Mouse (Mus musculus) gastrocnemius, postnatal 25 days (tissue): Measurements from ENCODE around the gene Sap30bp. TPM values are rescaled to one million over a fixed set of nuclear protein-coding genes. Genes with fewer than 3 reads are reported as not detected.

Experiments used
- DNase-seq: peaks from one replicate; pipeline ENCODE4 v3.0.0; 2022
- long read RNA-seq, 2 experiments: library from polyadenylated mRNA; stranded (forward); transcript quantifications; one replicate each; pipeline ENCODE4 v2.0.0; 2021
- total RNA-seq, 2 experiments: library from RNA; stranded (reverse); gene quantifications; 1 replicate in 1 of 2; 2 replicates in 1 of 2; pipeline ENCODE4 v1.2.3; 2021

The Sap30bp gene
- total RNA-seq: 10 to 100 TPM in 1 of 2 experiments, 1 to 10 TPM in 1; 9.4 to 14.5 TPM
- long read RNA-seq, experiment 1, transcript Sap30bp-203 (11 exons, 3,654 nt): major isoform, 7 of 12 reads
- long read RNA-seq, experiment 1, partial matches to known transcripts: 2 of 12 reads
- long read RNA-seq, experiment 1, other reads (novel, unspliced or antisense): 3 of 12 reads
- long read RNA-seq, experiment 2, transcript Sap30bp-203 (11 exons, 3,654 nt): major isoform, 6 of 11 reads
- long read RNA-seq, experiment 2, partial matches to known transcripts: 0 of 11 reads
- long read RNA-seq, experiment 2, other reads (novel, unspliced or antisense): 5 of 11 reads

DNA sequence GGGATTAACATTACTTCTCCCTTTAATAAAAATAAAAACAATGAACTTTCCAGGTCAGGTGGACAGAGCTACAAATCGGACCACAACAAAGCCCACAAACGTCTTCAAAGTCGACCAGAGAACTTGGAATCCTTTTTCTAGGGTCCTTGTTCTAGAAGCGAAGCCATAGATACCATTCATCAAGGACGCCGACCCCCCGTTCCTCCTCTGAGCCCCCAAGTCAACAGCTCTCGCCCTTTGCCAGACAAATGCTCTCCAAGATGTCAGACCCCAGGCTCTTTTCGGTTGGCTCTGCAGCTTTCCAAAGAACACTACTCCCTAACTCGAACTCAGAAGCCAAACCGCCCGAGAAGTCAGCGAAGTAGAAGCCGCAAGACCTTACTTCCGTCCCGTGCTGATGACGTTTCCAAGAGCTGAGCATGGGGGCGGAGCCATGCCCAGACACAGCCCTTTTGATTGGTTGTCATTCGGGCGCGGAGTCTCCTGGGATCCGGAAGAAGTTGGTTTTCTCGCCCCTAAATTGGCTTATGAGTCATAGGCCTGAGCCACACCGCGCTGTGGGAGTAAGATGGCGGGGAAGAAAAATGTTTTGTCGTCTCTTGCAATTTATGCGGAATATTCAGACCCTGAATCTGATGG lies at the start of gene Sap30bp, which contains the start of gene Recql5:
Gene Sap30bp (plus strand): TSS at position 175 of the 639 bp plus-strand sequence.
Gene Recql5 (minus strand): TSS at position 370 of the 639 bp plus-strand sequence.
- DNase-seq: peak; percentile 95

DNA sequence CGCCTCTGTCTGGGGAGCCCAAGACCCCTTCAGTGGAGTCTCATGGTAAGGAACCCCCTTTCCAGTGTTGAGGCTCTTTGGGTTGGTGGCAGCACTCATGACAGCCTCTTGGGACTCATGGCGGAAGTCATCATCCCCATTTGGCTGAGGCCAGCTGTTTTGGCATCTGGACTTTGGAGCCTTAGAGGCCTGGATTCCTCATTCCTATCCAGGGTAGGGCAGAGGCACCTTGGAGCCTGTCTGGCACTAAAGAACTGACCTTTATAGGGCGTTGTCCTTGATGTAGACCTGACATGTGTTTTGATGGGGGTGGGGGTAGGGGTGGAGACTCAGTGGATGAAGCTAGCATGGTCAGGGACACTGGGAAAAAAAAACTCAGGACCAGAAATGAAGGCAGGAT lies 48.7 kb upstream of the Sap30bp start:
- no peak for DNase-seq

DNA sequence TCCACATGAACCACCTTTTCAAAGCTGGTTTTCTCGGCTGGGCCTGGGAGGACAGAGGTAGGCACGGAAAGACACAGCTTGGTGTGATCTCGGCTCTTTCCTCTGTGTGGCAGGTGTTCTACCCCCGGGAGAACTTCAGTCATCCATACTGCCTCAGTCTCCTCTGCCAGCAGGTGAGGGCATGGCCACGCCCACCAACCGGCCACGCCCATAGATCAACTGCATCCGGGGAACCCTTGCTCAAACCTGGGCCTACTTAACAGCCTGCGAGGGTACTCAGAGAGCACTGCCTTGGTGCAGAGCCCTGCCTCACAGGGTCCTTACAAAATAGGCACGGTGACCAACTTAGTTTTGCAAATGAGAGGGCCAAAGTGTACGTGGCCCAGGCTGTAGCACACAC lies 47.8 kb upstream of the Sap30bp start:
- no peak for DNase-seq

DNA sequence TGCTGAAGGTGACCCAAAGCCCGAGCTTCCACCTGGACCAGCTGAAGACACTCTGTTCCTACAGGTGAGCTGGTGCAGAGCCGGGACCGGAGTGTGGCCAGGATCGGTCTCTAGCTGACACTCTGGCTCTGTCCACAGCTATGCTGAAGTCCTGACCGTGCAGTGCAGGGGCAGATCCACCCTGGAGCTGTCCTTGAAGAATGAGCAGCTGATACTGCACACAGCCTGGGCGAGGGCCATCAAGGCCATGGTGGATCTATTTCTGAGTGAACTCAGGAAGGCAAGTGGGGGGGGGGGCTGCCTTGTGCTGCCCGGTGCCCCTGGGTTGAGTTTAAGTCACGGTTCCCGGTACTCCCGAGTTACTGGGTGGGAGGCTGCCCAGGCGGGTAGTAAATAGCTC lies 46.6 kb upstream of the Sap30bp start:
- no peak for DNase-seq

DNA sequence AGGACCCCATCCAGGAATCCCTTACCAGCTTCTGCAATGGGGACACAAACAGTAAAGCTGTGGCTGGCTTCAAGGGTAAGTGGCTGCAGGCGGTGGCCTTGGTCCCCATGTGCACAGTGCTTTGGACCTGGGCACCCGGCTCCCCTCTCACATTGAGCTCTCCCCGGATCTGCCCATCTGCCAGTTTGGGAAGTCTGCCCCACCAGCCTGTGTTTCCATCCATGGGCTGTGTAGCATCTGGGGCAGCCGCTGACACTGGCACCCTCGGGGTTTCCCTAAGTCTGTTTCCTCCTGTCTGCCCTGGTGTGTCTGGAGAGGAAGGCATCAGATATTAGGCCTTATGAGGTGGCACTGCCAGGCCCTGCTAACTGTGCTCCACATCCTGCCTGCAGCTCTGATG lies 45.1 kb upstream of the Sap30bp start:
- DNase-seq: no peak

DNA sequence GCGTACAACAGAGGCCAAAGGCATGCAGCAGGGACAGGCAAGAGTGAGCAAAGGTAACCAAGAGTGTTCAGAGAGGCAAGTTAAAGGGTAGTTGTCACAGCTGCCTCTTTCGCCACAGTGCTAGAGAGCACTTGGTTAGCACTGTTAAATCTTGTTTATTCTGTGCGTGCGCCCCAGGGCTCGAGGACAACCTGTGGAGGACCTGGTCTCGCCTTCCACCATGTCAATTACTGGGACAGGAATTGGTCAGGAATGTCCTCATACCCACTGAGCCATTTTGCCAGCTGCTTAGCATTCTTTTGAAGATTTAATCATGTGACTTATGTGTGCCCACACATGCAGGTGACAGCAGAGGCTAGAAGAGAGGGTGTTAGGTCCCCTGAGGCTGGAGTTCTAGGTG lies 43.9 kb upstream of the Sap30bp start:
- no peak for DNase-seq

DNA sequence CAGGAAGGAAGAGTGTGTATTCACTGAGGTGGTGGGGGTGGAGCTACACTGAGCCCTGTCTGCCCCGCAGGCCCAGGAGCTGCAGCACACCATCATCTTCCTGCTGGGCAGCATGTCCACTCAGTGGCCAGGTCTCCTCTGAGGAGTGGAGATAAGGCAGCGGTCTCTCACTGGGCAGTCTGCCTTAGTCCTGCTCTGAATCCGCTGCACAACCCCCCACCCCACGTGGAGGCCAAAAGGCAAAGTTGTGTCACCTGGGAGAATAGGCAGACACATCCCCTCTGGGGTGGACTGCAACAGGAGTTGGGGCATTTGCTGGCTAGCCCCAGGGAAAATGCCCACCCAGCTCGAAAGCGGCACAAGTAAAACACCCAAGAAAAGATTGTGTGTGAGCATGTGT lies 40.9 kb upstream of the Sap30bp start:
- no peak for DNase-seq

DNA sequence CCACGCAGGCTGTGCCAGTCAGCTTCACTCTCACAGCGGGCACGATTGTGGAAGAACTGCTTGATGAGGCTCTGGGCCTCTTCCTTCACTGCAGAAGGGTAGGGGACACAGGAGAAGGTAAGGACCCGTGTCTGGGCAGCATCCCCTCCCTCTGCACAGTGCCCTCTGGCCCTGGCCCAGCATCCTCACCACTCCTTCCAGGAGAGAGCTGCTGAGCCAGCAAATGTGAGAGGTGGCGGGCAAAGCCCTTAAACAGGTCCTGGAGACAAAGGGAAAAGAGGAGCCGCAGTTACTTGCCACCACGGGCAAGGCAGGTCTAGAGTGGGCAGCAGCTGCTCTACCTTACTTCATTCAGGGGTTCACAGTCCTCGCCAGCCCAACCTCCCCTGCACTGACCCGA lies 40.0 kb upstream of the Sap30bp start:
- DNase-seq: no peak

DNA sequence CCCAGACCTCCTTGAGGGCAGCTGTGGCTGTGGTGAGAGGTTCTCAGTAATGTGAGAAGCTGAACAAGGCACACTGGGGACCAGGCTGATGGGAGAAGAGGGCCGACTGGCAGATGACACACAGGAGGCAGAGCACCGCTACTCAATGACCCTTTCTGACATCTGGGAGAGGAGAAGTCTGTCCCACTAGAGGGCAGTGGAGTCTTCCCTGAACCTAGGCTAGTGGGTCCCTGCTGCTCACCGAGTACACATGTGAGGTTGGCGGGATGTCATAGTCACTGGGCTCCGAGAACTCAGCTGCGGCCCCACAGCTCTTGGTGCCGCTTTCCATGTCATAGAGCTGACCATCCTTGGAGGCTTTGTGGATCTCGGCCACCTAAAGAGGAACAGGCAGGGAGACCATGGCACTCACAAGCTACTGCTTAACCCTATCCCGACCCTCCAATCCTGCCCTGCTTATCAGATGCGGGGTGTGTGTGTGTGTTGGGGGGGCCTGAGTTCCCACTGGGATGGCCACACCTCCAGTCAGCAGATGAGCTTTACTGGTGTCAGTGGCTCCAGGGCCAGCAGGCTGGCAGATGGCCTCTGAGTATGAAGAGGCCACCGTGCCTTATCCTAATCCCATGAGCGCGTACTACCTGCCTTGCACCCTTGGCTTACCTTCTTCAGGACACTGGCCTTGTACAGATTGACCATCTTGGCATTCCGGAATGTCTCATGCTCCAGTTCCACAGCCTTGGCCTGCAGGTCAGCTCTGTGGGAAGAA lies 38.1 kb upstream of the Sap30bp start:
- DNase-seq: no peak

DNA sequence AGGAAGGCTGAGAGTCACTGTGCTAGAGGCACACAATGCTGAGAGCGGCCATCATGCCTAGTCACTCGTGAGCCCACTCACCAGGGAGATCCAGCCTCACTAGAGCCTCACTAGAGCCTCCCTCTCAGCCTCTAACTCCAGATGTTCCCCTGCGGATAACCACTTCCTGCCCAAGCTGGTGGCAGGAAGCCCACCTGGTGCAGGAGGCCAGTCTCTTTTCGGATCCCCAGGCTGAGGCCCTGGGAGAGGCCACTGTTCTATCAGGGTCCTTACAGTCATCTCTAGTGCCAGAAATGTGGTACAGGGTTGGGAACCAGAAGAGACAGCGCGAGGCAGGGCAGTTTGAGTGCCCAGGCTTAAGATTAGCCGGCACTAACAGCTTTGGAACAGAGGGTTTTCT lies 34.6 kb upstream of the Sap30bp start:
- no peak for DNase-seq

DNA sequence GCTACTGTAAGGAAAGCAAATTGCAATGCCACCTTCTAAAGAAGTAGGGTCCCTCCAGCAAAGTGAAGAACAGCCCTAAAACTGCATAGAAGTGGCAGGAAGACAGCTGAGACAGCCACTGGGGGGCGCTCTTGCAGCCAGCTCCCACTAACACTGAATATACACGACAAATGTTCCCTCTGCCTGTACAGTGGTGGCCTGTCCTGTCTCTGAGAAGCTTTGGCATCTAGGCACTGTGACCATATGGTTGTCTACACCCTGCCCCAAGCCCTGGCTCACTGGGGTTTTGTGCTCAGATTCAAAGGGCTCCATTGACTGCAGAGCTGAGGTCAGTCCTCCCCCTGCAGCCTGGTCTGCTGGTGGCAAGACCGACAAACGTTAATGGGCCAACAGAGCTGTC lies 34.2 kb upstream of the Sap30bp start:
- DNase-seq: peak; percentile 22

DNA sequence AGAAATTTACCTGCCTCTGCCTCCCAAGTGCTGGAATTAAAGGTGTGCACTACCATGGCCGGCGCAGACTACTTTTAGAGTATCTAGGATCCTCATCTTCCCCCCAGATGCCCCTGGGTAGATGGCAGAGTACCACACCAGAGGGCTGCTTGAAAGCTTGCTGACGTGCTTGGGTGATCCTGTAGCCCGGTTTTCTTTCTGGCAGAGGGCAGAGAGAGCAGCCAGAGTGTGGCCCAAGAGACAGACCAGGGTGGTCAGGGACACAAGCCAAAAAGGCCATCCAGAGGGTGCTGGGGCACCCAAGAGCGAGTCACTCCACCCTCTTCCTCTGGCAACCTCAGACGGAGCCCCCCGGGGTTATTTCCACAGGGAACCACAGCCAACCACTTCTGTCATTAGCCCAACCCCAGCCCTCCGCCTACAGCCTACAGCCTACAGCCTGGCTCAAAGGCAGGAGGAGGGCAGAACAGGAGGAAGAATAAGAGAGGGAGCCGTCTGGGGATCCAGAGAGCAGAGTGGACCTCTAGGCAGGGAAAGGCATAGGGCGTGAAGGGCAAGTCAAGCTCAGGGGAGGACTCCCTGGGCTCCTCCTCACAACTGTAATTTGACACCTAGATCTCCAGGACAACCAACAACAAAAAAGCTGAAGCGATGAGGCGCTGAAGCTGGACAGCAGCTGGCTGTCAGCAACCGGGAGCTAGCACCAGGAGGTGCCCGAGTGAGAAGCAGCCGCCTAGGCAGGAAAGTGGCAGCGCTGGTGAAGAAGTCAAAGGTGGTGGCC lies 33.4 kb upstream of the Sap30bp start, which contains the start of gene Smim5:
Gene Smim5 (plus strand): TSS at position 481 of the 781 bp plus-strand sequence.
- peak; percentile 70 for DNase-seq

DNA sequence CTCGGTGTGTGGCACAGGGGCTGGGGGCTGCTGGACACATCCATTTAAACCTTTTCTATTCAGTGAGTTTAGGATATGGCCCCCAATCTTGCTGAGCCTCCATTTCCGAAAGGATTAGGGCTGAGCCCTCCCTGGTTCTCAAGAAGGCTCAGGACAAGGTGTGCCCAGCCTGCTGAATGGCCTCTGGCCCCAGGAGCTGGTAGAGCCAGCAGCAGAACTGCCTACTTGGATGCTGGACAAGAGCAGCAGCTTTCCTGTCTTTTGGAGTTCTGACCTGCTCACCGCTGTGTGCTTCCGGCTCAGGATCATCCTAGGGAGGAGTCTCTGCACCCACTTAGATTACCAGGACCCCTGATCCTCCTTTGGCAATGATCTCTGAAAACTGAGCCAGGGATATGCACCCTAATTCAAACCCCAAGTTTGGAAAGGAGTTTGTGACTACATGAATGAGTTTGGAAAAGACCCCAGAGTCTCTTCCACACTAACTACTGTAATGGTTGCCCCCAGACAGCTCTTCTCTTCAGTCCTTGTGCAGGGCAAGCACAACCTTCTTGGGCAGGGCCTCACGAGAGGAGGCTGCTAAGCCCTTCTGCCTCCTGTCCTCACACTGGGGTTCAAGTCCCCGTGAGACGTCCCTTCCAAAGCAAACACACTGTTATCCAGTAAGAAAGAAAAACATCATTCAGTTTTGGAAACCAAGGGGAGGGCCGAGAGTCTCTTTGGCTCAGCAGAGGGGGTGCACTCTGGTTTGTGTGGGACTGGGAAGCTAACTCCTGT lies 32.3 kb upstream of the Sap30bp start:
- DNase-seq: no peak

DNA sequence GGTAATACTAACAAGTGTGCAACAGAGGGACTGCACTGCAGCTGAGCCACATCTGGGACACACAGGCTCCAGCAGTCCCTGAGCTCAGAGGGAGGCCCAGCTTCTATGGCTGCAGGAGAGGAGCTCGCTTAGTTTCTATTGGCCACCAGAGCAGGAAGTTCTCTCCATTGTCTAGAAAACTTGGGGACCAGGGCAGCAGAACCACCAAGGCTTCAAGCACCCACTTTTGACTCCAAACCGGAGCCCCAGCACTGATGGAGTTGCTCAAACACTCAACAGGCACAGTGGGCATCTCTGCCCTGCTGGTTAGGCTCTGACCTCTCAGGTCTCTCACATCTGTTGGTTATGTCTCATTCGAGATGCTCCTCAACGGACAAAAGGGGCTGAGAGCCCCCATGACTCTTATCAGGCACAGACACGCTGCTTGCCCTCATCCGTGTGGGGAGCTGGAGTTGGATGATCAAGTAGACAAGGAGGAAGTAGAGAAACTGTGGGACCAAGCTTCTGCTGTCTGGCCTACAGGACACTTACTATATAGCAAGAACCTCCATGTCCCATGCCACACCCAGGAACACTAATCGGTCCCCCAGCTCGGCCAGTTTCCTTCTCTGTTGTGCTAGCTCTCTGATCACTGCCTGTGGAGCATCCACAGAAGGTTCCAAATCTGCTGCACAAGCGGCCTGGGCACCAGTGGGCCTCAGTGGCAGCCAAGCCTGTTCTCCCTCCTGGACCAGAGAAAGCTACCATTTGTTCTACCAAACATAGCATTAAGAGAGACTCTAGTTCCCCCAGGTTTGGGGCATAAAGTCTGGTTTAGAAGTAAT lies 31.5 kb upstream of the Sap30bp start:
- no peak for DNase-seq

DNA sequence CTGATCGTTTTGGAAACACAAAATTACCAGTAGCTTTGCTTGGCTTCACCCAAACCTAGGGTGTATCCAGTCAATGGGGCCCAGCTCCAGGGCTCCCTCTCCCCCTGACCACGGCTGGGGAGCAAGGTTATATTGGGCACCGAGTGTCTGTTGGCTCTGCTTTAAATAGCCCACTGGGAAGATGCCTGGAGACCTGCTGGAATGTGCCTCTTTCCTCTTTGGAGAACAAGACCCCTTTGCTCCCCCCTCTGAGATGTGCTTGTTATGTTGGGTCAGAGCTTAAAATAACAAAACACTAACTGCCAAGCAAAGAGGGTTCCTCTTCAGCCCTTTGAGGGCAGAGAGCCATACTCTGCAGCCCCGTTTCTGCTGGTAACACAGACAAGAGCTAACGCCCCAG lies 30.9 kb upstream of the Sap30bp start:
- no peak for DNase-seq

DNA sequence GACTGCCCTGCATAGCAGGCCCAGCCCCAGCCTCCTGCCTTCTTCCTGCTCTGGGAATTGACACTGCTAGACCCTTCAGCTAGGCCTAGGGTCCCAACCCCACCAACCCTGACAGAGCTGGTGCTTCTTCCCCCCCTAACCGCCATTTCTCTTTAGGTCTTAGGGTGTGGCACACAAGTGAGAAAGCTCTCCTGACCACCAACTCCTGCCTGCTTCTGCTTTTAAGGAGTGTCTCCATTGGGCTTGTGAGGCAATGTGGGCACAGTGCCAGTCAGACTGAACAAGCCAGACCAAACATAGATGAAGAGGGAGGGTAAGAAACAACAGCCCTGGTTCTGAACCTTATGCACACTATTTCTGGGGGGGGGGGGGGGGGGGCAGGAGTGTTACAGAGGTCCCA lies 30.3 kb upstream of the Sap30bp start:
- no peak for DNase-seq

DNA sequence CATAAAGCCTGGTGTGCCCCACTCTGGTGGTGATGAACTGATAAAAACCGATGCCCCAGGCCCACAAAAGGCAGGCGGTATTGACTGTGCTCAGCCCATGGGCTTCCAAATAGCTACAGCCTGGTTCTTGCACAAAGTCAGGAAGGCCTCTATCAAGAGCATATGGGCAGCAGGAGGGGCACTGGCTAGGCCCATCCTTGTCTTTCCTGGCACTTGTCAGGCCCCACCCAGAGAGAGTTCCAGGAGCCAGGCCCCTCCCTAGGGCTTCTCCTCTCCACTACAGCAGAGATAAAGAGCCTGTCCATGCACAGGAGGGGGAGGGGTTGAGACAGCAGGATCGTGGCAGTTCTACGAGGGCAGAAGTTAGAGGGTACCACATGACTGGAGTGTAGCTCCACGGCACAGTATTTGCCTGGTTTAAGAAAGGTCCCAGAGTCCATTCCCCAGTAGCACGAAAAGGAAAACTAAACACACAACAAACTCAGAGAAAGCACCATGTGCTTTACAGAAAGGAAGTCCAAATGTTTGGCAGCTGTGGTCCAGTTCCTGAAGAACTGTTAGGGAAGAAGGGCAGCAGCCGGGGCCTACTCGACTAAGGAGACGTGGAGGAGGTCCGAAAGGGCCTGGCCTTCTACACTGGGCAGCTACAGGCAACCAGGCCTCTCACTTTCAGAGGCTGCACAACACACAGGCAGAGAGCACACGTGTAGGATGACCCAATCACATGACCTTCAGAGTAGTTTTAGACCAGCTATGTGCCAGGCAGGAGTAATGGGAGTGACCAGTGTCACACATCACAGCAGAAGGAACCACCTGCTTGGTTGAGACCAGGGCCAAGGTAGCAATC lies 29.5 kb upstream of the Sap30bp start:
- DNase-seq: no peak

DNA sequence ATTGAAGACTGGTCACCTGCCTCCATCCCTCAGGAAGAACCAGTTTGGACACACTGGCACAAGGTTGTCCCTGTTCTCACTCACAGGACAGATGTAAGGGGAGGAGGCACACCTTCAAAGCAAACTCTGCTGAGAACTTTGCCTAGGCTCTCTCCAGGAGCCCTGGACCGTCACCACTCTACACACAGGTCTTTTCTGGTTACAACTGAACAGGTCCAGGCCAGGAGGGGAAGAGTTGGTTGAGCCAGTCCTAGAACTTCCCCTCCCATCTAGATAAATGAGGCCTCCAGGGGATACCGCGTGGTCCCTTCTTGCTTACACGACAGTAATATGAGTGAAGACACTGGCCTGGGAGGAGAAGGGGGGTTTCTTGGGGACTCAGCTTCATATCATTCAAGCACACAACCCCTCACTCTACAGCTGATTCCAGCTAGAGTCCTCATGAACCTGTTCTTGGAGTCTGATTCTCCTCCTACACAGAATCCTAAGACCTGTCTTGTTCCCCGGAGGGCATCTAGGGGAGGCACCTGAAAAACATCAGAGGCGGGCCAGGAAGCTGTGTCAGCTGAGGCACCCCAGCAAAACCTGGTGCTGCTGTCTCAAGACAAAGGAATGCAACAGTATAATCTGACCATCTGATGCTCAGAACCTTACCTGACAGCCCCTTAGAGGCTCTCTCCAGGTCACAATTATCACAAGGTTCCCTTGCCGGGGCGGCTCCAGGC lies 28.7 kb upstream of the Sap30bp start:
- no peak for DNase-seq
